Mouse (Mus musculus): ENCODE data around the gene Mia2.

- TF ChIP-seq CTCF (IDR thresholded peaks at IDR 0.05; ENCODE audit: low read depth, low read length) (no peak), POLR2A (IDR thresholded peaks at IDR 0.05; ENCODE audit: extremely low read depth, insufficient read depth, low read length) (no peak)
Measured at GRCm38 (mm10) chr12:59132462-59132861, 36.9 kb downstream of the Mia2 start.
